8 mouse cellular contexts compared by ENCODE assay signal in genomic region chr13:64275754-64276127, GRCm38 (mm10). TPM values are rescaled to one million over a fixed set of nuclear protein-coding genes. Genes with fewer than 3 reads are reported as not detected.
DNase-seq lines count a peak whose midpoint lies in the region; ATAC-seq and TF ChIP-seq lines count a peak whose summit lies in the region.
"Had no signal": no experiment of that assay in that cellular context is flagged by ENCODE, and none has a peak within 500 bp of the region (broad histone marks: within the 10 kb centered on the region; RNA-seq: fewer than 3 reads in every experiment).

No protein-coding gene starts in this region.

- no peaks in the 10 kb centered on the region; the same call in 1 of the 2 replicates for H3K27me3 ChIP-seq in lung, embryonic 16.5 days (ENCODE audit: control insufficient read depth, insufficient read depth, low read depth, low read length)
- H3K27me3 ChIP-seq in forebrain, embryonic 11.5 days (ENCODE audit: control insufficient read depth, insufficient read depth, low read length), result peaks cover 4% of the 10 kb centered on the region; the same call in 1 of the 2 replicates
- H3K27me3 ChIP-seq in limb, embryonic 14.5 days (ENCODE audit: control insufficient read depth, insufficient read depth, low read length), result no peaks in the 10 kb centered on the region
- no peaks in the 10 kb centered on the region for H3K27me3 ChIP-seq in stomach, embryonic 15.5 days (replicated peaks)

- no peak for TF ChIP-seq POLR2A in limb, embryonic 14.5 days (IDR thresholded peaks at IDR 0.05; ENCODE audit: borderline replicate concordance, extremely low read depth, insufficient read depth, insufficient read length)

- peak overlapping the region; percentile 100 for H3K4me2 ChIP-seq in lung, embryonic 16.5 days (ENCODE audit: low read depth, low read length)
- H3K4me2 ChIP-seq in forebrain, embryonic 11.5 days (ENCODE audit: low read depth, low read length, severe bottlenecking), result peak overlapping the region; percentile 100
- H3K4me2 ChIP-seq in limb, embryonic 14.5 days (replicated peaks; ENCODE audit: low read depth, low read length, severe bottlenecking), result peak overlapping the region; percentile 100
- peak overlapping the region; percentile 99 for H3K4me2 ChIP-seq in stomach, embryonic 15.5 days

- H3K4me3 ChIP-seq in lung, embryonic 16.5 days (ENCODE audit: low read length), result peak overlapping the region; percentile 80
- peak overlapping the region; percentile 73 for H3K4me3 ChIP-seq in forebrain, embryonic 11.5 days (ENCODE audit: low read depth, low read length)
- H3K4me3 ChIP-seq in limb, embryonic 14.5 days (replicated peaks; ENCODE audit: low read length), result peak overlapping the region; percentile 85
- peak overlapping the region; percentile 86 for H3K4me3 ChIP-seq in stomach, embryonic 15.5 days (replicated peaks)

- no peak overlapping the region for H3K27ac ChIP-seq in lung, embryonic 16.5 days (ENCODE audit: low read length)
- H3K27ac ChIP-seq in forebrain, embryonic 11.5 days (ENCODE audit: low read depth, low read length), result no peak overlapping the region
- H3K27ac ChIP-seq in limb, embryonic 14.5 days (replicated peaks; ENCODE audit: low read depth, low read length), result no peak overlapping the region
- H3K27ac ChIP-seq in stomach, embryonic 15.5 days, result peak overlapping the region; percentile 44; the same call in 1 of the 2 replicates

- H3K4me1 ChIP-seq in lung, embryonic 16.5 days (replicated peaks; ENCODE audit: control insufficient read depth, insufficient read depth, low read length), result peaks cover 13% of the 10 kb centered on the region; the same call in 1 of the 2 replicates
- H3K4me1 ChIP-seq in forebrain, embryonic 11.5 days (replicated peaks; ENCODE audit: control insufficient read depth, insufficient read depth, low read length), result 0 out of 2 replicates have a peak, but pooled peaks cover 3% of the 10 kb centered on the region
- H3K4me1 ChIP-seq in limb, embryonic 14.5 days (ENCODE audit: control insufficient read depth, insufficient read depth, low read length), result no peaks in the 10 kb centered on the region
- H3K4me1 ChIP-seq in stomach, embryonic 15.5 days, result peaks cover 7% of the 10 kb centered on the region; the same call in 1 of the 2 replicates

- H3K9ac ChIP-seq in lung, embryonic 16.5 days (ENCODE audit: low read length), result no peak overlapping the region
- no peak overlapping the region for H3K9ac ChIP-seq in forebrain, embryonic 11.5 days (ENCODE audit: low read length)
- peak overlapping the region; percentile 71; the same call in 1 of the 2 replicates for H3K9ac ChIP-seq in limb, embryonic 14.5 days (ENCODE audit: low read depth, low read length, severe bottlenecking)
- no peak overlapping the region for H3K9ac ChIP-seq in stomach, embryonic 15.5 days

- no peaks in the 10 kb centered on the region for H3K9me3 ChIP-seq in lung, embryonic 16.5 days (ENCODE audit: control insufficient read depth, low read length)
- no peaks in the 10 kb centered on the region for H3K9me3 ChIP-seq in forebrain, embryonic 11.5 days (ENCODE audit: control insufficient read depth, low read length)
- no peaks in the 10 kb centered on the region for H3K9me3 ChIP-seq in limb, embryonic 14.5 days (ENCODE audit: control insufficient read depth, low read length)
- no peaks in the 10 kb centered on the region for H3K9me3 ChIP-seq in stomach, embryonic 15.5 days

- intact Hi-C loops in gastrocnemius, postnatal 14 days (cut with DNase I; ENCODE audit: low total_unique reads), result no loop called here

- no peak for DNase-seq in lung, postnatal 25 days (ENCODE audit: low spot score)
- DNase-seq in forebrain, embryonic 11.5 days (ENCODE audit: low spot score), result no peak
- DNase-seq in limb, embryonic 14.5 days (ENCODE audit: low spot score), result no peak
- DNase-seq in gastrocnemius, postnatal 14 days, result no peak
- DNase-seq in urinary bladder, adult 18-20 months (ENCODE audit: low spot score in 2 of 2), result no peak
- DNase-seq: right cerebral cortex, postnatal 4 days had no signal

- 18% methylated on average over 9 of the region's 9 CpGs for WGBS in lung, embryonic 16.5 days
- 16% methylated on average over 9 of the region's 9 CpGs for WGBS in forebrain, embryonic 11.5 days
- WGBS in limb, embryonic 14.5 days, result 20% methylated on average over 9 of the region's 9 CpGs
- 19% methylated on average over 9 of the region's 9 CpGs for WGBS in stomach, embryonic 15.5 days

- ATAC-seq in lung, embryonic 16.5 days (ENCODE audit: low read depth), result no peak
- ATAC-seq in forebrain, embryonic 11.5 days (replicated peaks; ENCODE audit: low FRiP score), result no peak
- no peak for ATAC-seq in limb, embryonic 14.5 days (ENCODE audit: low FRiP score, low read depth)
- ATAC-seq in stomach, embryonic 15.5 days (ENCODE audit: insufficient read depth, low FRiP score, low read depth), result no peak

- no peaks in the 10 kb centered on the region for H3K36me3 ChIP-seq in lung, embryonic 16.5 days (ENCODE audit: control insufficient read depth, insufficient read depth, low read length)
- no peaks in the 10 kb centered on the region for H3K36me3 ChIP-seq in forebrain, embryonic 11.5 days (ENCODE audit: control insufficient read depth, insufficient read depth, low read length)
- no peaks in the 10 kb centered on the region for H3K36me3 ChIP-seq in limb, embryonic 14.5 days (ENCODE audit: control insufficient read depth, insufficient read depth, low read length)
- no peaks in the 10 kb centered on the region for H3K36me3 ChIP-seq in stomach, embryonic 15.5 days

RNA-seq across cellular contexts. Expression of gene Cdc14b, which starts 0.7 kb away (rescaled TPM):
- 8.6 and 8.7 TPM in 2 replicates for polyA plus RNA-seq in lung, embryonic 16.5 days (2015; fragmentation: Nextera tagmentation; extraction: Ambion mirVana)
- 12.7 and 13.7 TPM in 2 replicates for polyA plus RNA-seq in forebrain, embryonic 11.5 days (2014; fragmentation: Nextera tagmentation; extraction: Ambion mirVana)
- polyA plus RNA-seq in limb, embryonic 14.5 days (2012; rRNA removed), result 15.3 TPM in 2 replicates
- 16.1 and 18.2 TPM in 2 replicates for polyA plus RNA-seq in limb, embryonic 14.5 days (2014; fragmentation: Nextera tagmentation; extraction: Ambion mirVana)
- polyA plus RNA-seq in stomach, embryonic 15.5 days (2015; fragmentation: Nextera tagmentation; extraction: Ambion mirVana), result 24.5 and 26.1 TPM in 2 replicates
- 1 to 10 TPM; 4.0 to 4.4 TPM for total RNA-seq in gastrocnemius, postnatal 14 days (2021)

RNA-seq across cellular contexts. Expression of gene Aaed1, which starts 36.8 kb away (rescaled TPM):
- 60.9 and 62.4 TPM in 2 replicates for polyA plus RNA-seq in lung, embryonic 16.5 days (2015; fragmentation: Nextera tagmentation; extraction: Ambion mirVana)
- 20.1 and 20.2 TPM in 2 replicates for polyA plus RNA-seq in forebrain, embryonic 11.5 days (2014; fragmentation: Nextera tagmentation; extraction: Ambion mirVana)
- 19.3 and 19.8 TPM in 2 replicates for polyA plus RNA-seq in limb, embryonic 14.5 days (2012; rRNA removed)
- polyA plus RNA-seq in limb, embryonic 14.5 days (2014; fragmentation: Nextera tagmentation; extraction: Ambion mirVana), result 31.9 and 32.8 TPM in 2 replicates
- polyA plus RNA-seq in stomach, embryonic 15.5 days (2015; fragmentation: Nextera tagmentation; extraction: Ambion mirVana), result 63.7 and 63.9 TPM in 2 replicates
- 10 to 100 TPM; 27.8 to 31.9 TPM for total RNA-seq in gastrocnemius, postnatal 14 days (2021)
